Mouse (Mus musculus) embryonic facial prominence, embryonic 14.5 days (tissue): ENCODE results near the gene Arpc5l. TPM values are rescaled to one million over a fixed set of nuclear protein-coding genes. Genes with fewer than 3 reads are reported as not detected.

Experiments
- ATAC-seq: fragments of 200-750 bp; cut with Nextera tagmentation; 2 replicates; pipeline ENCODE4 v1.8.0; 2017; ENCODE audit warnings: low read depth, moderate number of reproducible peaks, moderate TSS enrichment
- DNase-seq: peaks from one replicate; pipeline ENCODE4 v3.0.0-alpha.2; 2015; ENCODE audit warnings: low spot score
- H3K27ac ChIP-seq: fragments of 300-500 bp; sonication (generic); replicated peaks from 2 replicates; pipeline ENCODE4 v1.5.1; 2014; ENCODE audit warnings: low read depth, mild to moderate bottlenecking, low read length, moderate library complexity
- H3K27me3 ChIP-seq: fragments of 300-500 bp; sonication (generic); replicated peaks from 2 replicates; pipeline ENCODE4 v1.6.1; 2014; ENCODE audit warnings: low read length; ENCODE audit not compliant: control insufficient read depth, insufficient read depth
- H3K36me3 ChIP-seq: fragments of 300-500 bp; sonication (generic); 2 replicates; pipeline ENCODE4 v1.6.1; 2014; ENCODE audit warnings: low read length, mixed read lengths; ENCODE audit not compliant: control insufficient read depth, insufficient read depth
- H3K4me1 ChIP-seq: fragments of 300-500 bp; sonication (generic); 2 replicates; pipeline ENCODE4 v1.6.1; 2014; ENCODE audit warnings: antibody characterized with exemption, low read length; ENCODE audit not compliant: control insufficient read depth, insufficient read depth
- H3K4me2 ChIP-seq: fragments of 300-500 bp; sonication (generic); 2 replicates; pipeline ENCODE4 v1.6.1; 2014; ENCODE audit warnings: low read depth, mild to moderate bottlenecking, low read length, moderate library complexity, mixed read lengths
- H3K4me3 ChIP-seq: fragments of 300-500 bp; sonication (generic); 2 replicates; pipeline ENCODE4 v1.5.1; 2014; ENCODE audit warnings: low read depth, mild to moderate bottlenecking, low read length
- H3K9ac ChIP-seq: fragments of 300-500 bp; sonication (generic); 2 replicates; pipeline ENCODE4 v1.6.1; 2014; ENCODE audit warnings: low read depth, mild to moderate bottlenecking, low read length, moderate library complexity, mixed read lengths
- H3K9me3 ChIP-seq: fragments of 300-500 bp; sonication (generic); 2 replicates; pipeline ENCODE4 v1.6.1; 2016; ENCODE audit warnings: low read length; ENCODE audit not compliant: control insufficient read depth
- WGBS: fragments of 180-500 bp; shearing (Covaris S2); extraction: QIAGEN DNeasy Blood & Tissue Kit; methylation state at CpG from one replicate; pipeline ENCODE4 v1.1.7; 2014; 5-methylcytosine and 5-hydroxymethylcytosine counted together
- polyA plus RNA-seq: library from polyadenylated mRNA; unstranded; fragments of >200 nt; fragmentation: Nextera tagmentation; extraction: Ambion mirVana; gene quantifications from 2 replicates; pipeline ENCODE4 v1.2.1, GENCODE M21; 2014

Arpc5l gene
- polyA plus RNA-seq, 1 experiment from 2014 or later: 120 TPM

DNA sequence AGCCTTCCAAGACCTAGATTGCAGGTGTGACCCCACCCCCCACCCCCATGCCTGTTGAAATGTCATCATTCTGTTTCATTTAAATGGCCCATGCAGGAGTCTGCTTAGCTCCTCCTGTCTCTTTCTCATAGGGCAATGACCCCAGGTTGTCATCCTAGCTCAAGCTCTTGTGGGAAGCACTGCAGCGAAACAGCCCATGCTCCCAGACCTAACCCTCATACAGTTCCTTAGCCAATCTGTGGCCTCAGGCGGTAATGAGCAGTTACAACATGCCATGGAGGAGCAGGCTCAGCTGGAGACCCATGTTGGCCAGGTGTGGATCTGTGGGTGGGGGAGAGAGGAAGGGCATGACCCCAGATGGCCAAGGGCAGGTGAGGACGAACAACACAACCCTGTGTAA lies 30.0 kb upstream of the Arpc5l start:
- H3K9me3 ChIP-seq: no peaks in the 10 kb centered on the region
- WGBS: 66% methylated on average over 3 of the region's 3 CpGs
- DNase-seq (no peak), ATAC-seq (no peak)
- H3K27ac ChIP-seq: no peak overlapping the region
- no peaks in the 10 kb centered on the region for H3K4me1 ChIP-seq
- no peaks in the 10 kb centered on the region for H3K27me3 ChIP-seq
- H3K4me2 ChIP-seq: no peak overlapping the region
- no peak overlapping the region for H3K4me3 ChIP-seq
- H3K9ac ChIP-seq: no peak overlapping the region
- H3K36me3 ChIP-seq: no peaks in the 10 kb centered on the region

DNA sequence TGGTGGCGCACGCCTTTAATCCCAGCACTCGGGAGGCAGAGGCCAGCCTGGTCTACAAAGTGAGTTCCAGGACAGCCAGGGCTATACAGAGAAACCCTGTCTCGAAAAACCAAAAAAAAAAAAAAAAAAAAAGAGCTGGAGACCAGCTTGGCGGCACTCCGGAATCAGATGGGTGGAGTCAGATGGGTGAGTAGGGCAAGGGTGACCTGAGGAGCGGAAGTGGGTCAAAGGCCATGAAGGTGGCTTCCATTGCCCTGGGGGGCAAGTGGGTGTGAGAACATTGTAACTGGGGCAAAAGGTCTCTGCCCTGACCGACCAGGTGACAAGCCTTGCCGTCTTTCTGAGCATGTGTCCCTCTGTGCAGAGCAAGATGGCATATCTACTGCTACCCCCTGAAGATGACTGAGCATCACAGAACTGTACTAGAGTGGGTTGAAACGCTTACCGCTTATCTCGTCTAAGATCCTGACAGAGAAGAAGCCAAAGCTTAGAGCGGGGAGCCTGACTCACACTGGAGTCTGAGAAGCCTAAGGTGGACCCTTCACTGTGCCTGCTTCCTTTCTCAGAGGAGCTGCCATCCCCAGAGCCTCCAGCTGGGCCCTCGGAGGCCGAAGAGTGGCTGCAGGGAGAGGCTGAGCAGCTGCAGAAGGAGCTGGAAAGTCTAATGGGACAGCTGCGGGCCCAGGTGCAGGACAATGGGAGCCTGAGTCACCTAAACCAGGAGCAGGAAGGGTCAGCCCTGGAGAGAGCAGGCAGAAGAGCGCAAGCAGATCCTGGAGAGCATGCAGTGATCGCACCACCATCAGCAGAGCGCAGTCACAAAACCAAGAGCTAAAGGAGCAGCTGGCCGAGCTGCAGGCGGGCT lies 29.0 kb upstream of the Arpc5l start:
- no peaks in the 10 kb centered on the region for H3K36me3 ChIP-seq
- H3K27me3 ChIP-seq: no peaks in the 10 kb centered on the region
- no peak overlapping the region for H3K9ac ChIP-seq
- H3K4me1 ChIP-seq: no peaks in the 10 kb centered on the region
- no peak overlapping the region for H3K4me3 ChIP-seq
- no peak overlapping the region for H3K4me2 ChIP-seq
- no peak overlapping the region for H3K27ac ChIP-seq
- H3K9me3 ChIP-seq: no peaks in the 10 kb centered on the region
- DNase-seq (no peak), ATAC-seq (no peak)
- WGBS: 78% methylated on average over 21 of the region's 21 CpGs

DNA sequence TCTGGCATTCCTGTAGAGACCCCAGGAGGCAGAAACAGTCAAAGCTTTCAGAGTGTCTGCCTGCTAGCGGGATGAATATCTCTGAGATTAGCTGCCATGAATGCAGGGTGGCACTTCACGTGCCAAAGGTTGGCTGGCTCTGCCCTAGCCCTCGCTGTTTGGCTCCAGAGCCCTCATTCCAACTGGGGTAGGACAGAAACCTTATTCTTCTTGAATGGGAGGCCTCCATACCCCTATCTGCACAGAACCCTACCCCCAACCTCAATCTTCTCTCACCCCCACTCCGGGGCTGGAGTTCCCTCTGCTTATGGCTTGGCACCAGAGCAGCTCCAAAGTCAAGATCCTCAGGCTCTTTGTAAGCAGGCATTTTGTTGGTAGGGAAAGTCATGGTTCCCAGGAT lies 27.3 kb upstream of the Arpc5l start:
- Histone ChIP-seq H3K9ac (no peak overlapping the region), H3K4me2 (no peak overlapping the region), H3K27ac (no peak overlapping the region), H3K4me3 (no peak overlapping the region), H3K36me3 (no peaks in the 10 kb centered on the region), H3K9me3 (no peaks in the 10 kb centered on the region), H3K27me3 (no peaks in the 10 kb centered on the region), H3K4me1 (no peaks in the 10 kb centered on the region)
- WGBS: 51% methylated on average over 4 of the region's 4 CpGs
- ATAC-seq (peak; percentile 41; the same call in 1 of the 2 replicates), DNase-seq (no peak)

DNA sequence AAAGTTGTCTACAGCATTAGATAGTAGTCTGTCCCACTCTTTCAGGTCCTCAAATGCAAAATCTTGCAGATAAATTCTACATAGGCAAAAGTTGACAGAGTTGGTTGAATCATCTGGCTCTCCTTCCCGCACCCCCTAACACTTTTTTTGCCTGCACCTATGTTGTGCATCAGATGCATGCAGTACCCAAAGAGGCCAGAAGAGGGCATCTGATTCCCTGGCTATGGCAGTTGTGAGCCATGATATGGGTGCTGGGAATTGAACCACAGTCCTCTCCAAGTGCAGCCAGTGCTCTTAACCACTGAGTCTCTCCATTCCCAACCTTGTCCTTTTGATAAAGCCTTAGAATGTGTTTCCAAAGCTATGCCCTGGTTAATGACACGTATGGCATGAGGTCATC lies 21.7 kb upstream of the Arpc5l start:
- DNase-seq (no peak), ATAC-seq (no peak)
- H3K27ac ChIP-seq: no peak overlapping the region
- H3K4me2 ChIP-seq: no peak overlapping the region
- no peak overlapping the region for H3K9ac ChIP-seq
- no peak overlapping the region for H3K4me3 ChIP-seq
- no peaks in the 10 kb centered on the region for H3K27me3 ChIP-seq
- WGBS: 96% methylated on average over 2 of the region's 2 CpGs
- H3K4me1 ChIP-seq: no peaks in the 10 kb centered on the region
- H3K36me3 ChIP-seq: no peaks in the 10 kb centered on the region
- H3K9me3 ChIP-seq: peaks cover 7% of the 10 kb centered on the region; the same call in 1 of the 2 replicates

DNA sequence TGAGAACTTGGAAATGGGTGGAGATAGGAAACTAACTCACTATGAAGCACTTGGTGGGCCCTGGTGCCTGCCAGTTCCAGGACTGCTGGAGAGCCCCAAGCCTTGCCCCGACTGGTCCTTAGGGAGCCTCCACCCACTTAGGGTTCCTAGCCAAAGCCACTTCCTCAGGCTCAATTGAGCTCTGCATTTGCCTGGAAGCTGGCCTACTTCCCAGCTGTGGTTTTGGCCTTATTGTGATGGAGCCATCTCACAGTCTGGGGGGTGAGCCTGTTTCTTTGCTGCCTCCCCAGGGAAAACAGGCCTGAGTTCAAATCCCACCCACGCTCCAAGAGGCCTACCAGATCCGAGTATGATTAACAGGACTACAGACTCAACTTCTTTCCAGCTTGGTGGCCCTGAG lies 18.6 kb upstream of the Arpc5l start:
- H3K4me3 ChIP-seq: no peak overlapping the region
- no peak overlapping the region for H3K4me2 ChIP-seq
- ATAC-seq (no peak), DNase-seq (peak; percentile 69)
- WGBS: 73% methylated on average over 3 of the region's 3 CpGs
- H3K4me1 ChIP-seq: no peaks in the 10 kb centered on the region
- no peak overlapping the region for H3K27ac ChIP-seq
- H3K9me3 ChIP-seq: peaks cover 7% of the 10 kb centered on the region; the same call in 1 of the 2 replicates
- no peaks in the 10 kb centered on the region for H3K36me3 ChIP-seq
- no peaks in the 10 kb centered on the region for H3K27me3 ChIP-seq
- H3K9ac ChIP-seq: no peak overlapping the region

DNA sequence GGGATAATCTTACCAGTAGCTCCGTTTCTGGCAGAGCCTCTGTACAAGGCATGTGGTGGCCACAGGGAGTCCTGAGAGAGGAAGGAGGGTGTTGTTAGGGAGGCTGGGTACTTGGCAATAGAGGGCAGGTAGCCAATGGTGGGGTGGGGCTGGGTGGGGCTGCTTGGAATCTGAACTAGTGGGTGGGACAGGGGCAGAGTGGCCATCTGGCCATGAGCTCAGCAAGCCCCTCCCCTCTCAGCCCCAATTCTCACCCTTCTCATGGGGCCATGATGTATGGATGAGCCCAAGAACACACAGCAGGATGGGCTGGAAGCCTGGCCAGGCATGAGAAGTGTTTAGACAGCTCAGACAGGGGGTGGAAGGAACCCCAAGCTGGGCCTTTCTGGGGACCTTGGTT lies 17.8 kb upstream of the Arpc5l start:
- H3K4me2 ChIP-seq: no peak overlapping the region
- H3K4me3 ChIP-seq: no peak overlapping the region
- H3K27me3 ChIP-seq: no peaks in the 10 kb centered on the region
- DNase-seq (no peak), ATAC-seq (no peak)
- WGBS: 71% methylated on average over 1 of the region's 1 CpGs
- no peak overlapping the region for H3K9ac ChIP-seq
- no peaks in the 10 kb centered on the region for H3K4me1 ChIP-seq
- no peak overlapping the region for H3K27ac ChIP-seq
- H3K36me3 ChIP-seq: no peaks in the 10 kb centered on the region
- peaks cover 7% of the 10 kb centered on the region; the same call in 1 of the 2 replicates for H3K9me3 ChIP-seq

DNA sequence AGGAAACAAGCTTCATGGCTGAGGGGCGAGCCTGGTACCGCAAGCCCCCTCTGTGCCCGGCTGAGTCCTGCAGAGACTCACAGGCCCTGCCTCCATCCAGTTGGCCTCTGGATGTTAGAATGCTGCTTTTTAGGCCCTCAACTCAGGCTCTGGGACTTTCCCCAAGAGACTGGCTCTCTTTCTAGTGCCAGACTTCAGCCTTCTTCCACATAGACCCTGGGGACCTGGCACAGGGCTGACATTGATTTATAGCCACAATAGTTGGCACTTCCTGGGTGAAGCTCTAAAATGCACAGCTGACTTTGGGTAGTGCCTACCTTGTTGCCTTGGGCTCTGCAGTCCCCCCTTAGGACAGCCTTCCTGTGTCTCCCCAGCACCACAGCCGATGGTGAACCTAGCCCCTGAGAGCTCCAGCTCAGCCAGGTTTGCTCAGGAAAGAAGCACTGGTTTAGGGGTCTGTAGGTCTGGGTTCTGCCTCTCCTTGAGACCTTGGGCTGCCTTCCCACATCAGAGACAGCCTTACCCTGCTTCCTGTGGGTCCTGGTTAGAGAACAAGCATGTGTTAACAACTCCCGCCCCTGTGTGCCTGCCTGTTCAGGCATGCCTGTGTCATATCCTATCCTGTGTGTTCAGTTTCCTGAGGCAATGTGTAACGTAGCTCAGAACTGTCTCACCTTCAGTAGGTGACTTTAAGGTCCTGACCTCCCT lies 17.2 kb upstream of the Arpc5l start:
- Histone ChIP-seq H3K4me1 (no peaks in the 10 kb centered on the region), H3K9me3 (peaks cover 7% of the 10 kb centered on the region; the same call in 1 of the 2 replicates), H3K9ac (no peak overlapping the region), H3K27me3 (no peaks in the 10 kb centered on the region), H3K36me3 (no peaks in the 10 kb centered on the region), H3K4me3 (no peak overlapping the region), H3K27ac (no peak overlapping the region), H3K4me2 (no peak overlapping the region)
- 74% methylated on average over 6 of the region's 6 CpGs for WGBS
- DNase-seq (peak; percentile 75), ATAC-seq (peak; percentile 67; the same call in 1 of the 2 replicates)

DNA sequence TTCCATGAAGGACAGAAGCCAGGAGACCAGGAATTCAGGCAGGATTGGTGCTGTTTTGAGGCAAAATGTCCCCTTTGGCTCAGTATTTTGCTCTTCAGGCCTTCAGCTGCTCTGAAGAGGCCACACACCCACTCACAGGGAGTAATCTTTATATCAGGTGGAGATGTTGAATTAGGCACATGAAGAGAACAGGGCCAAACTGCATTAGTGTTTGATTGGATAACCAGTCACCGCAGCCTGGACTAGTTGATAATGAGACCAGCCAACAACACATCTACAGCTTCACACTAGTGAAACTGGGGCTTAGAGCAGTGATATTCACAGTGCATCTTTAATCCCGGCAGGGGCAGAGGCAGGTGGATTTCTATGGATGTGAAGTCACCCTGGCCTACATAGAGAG lies 16.2 kb upstream of the Arpc5l start:
- Histone ChIP-seq H3K27ac (no peak overlapping the region), H3K9ac (no peak overlapping the region), H3K9me3 (peaks cover 7% of the 10 kb centered on the region; the same call in 1 of the 2 replicates), H3K4me3 (no peak overlapping the region), H3K4me1 (no peaks in the 10 kb centered on the region), H3K36me3 (no peaks in the 10 kb centered on the region), H3K27me3 (no peaks in the 10 kb centered on the region), H3K4me2 (no peak overlapping the region)
- ATAC-seq: no peak
- 91% methylated on average over 2 of the region's 2 CpGs for WGBS
- no peak for DNase-seq
